Mouse (Mus musculus): Measurements from ENCODE around the gene Prdm16. TPM values are rescaled to one million over a fixed set of nuclear protein-coding genes. Genes with fewer than 3 reads are reported as not detected.
A peak's percentile ranks its signal among the peaks of the same experiment; 100 is the strongest.

The Prdm16 gene
- polyA plus RNA-seq, 1 experiment from 2014 or later: 23.5 TPM

- Histone ChIP-seq H3K9me3 (no peaks in the 10 kb centered on the region), H3K27ac (no peak overlapping the region), H3K27me3 (ENCODE audit: insufficient read depth, poor library complexity, severe bottlenecking) (peaks cover 100% of the 10 kb centered on the region), H3K36me3 (no peaks in the 10 kb centered on the region), H3K4me1 (replicated peaks) (peaks cover 36% of the 10 kb centered on the region), H3K4me3 (no peak overlapping the region)
- no peak for DNase-seq (ENCODE audit: low spot score)
- 71% methylated on average over 13 of the region's 13 CpGs for WGBS
Measured at GRCm38 (mm10) chr4:154460021-154460420, 176.7 kb downstream of the Prdm16 start.

- peaks cover 27% of the 10 kb centered on the region; the same call in 1 of the 2 replicates for H3K4me1 ChIP-seq (replicated peaks)
- no peaks in the 10 kb centered on the region for H3K9me3 ChIP-seq
- WGBS: 84% methylated on average over 3 of the region's 3 CpGs
- H3K4me3 ChIP-seq: no peak overlapping the region
- peaks cover 100% of the 10 kb centered on the region for H3K27me3 ChIP-seq (ENCODE audit: insufficient read depth, poor library complexity, severe bottlenecking)
- no peak overlapping the region for H3K27ac ChIP-seq
- DNase-seq (ENCODE audit: low spot score): no peak
- no peaks in the 10 kb centered on the region for H3K36me3 ChIP-seq
Measured at GRCm38 (mm10) chr4:154457756-154458155, 178.9 kb downstream of the Prdm16 start.

DNA sequence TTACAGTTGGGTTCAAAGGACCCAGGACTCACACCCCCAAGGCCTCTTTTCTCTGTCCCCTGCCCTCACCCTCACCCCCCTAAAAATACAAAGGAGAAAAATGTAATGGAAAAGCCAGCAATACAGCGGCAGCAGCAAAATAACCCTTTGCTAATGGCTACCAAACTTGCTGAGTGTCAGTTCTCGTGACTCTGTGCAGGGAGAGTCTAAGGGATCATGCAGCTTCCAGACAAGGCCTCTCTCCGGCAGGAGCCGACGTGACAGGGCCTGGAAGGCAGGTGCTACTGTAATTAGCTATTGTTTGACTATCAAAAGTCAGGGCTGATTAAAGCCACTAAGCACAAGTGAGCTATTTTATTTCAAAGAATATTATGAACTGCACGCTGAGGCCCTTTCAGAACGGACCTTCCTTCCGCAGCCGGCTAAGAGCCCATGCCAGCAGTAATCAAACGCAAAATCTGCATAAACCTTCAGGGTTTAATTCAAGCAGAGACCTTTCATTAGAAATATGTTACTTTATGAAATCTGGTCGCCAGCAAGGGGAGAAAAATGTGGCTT is 180.3 kb downstream of the Prdm16 start:
- 70% methylated on average over 11 of the region's 11 CpGs for WGBS
- no peak overlapping the region for H3K27ac ChIP-seq
- H3K36me3 ChIP-seq: no peaks in the 10 kb centered on the region
- H3K9me3 ChIP-seq: no peaks in the 10 kb centered on the region
- DNase-seq (ENCODE audit: low spot score): no peak
- no peak overlapping the region for H3K4me3 ChIP-seq
- peaks cover 19% of the 10 kb centered on the region; the same call in 1 of the 2 replicates for H3K4me1 ChIP-seq (replicated peaks)
- peaks cover 100% of the 10 kb centered on the region for H3K27me3 ChIP-seq (ENCODE audit: insufficient read depth, poor library complexity, severe bottlenecking)

DNA sequence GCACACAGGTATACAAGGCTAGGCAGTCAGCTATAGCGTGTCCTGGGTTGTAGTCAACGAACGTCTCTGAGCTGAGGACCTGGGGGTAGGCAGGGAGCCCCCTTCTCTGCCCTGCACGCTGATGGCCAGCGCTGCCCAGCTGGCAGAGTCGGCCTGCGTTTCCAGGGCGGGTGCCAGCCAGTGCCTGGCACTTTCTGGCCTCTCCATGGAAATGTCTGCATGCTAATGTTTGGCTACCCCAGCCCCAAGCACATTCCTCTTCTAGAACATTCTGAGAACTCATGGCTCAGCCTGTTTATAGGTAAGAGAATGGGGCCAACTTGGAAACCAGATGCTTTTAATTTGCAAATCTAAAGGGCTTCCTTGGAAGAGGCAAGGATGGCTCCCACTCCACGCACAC is 186.2 kb downstream of the Prdm16 start:
- H3K36me3 ChIP-seq: no peaks in the 10 kb centered on the region
- H3K9me3 ChIP-seq: no peaks in the 10 kb centered on the region
- H3K27me3 ChIP-seq (ENCODE audit: insufficient read depth, poor library complexity, severe bottlenecking): peaks cover 99% of the 10 kb centered on the region
- peaks cover 55% of the 10 kb centered on the region for H3K4me1 ChIP-seq (replicated peaks)
- 94% methylated on average over 9 of the region's 9 CpGs for WGBS
- peak overlapping the region; percentile 31; the same call in 1 of the 2 replicates for H3K27ac ChIP-seq
- no peak overlapping the region for H3K4me3 ChIP-seq
- no peak for DNase-seq (ENCODE audit: low spot score)

DNA sequence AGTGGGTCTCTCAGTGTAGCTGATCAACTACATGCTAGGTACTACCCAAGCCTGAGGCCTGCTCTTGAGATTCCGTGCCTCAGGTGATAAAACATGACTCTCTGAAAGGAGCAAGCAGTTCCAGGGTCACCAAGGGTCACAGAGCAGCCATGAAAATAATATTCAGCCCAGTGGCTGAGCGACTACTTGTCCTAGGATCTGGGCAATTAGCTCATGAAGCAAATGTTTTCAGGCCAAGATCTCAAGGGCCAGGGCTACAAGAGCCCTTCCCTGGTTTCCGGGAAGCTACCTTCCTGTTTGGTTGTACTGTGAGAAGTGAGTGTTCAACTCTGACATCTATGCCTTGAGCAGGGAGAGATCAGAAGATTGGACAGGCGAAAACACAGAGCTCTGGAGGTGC is 186.6 kb downstream of the Prdm16 start:
- WGBS: 78% methylated on average over 4 of the region's 4 CpGs
- Histone ChIP-seq H3K9me3 (no peaks in the 10 kb centered on the region), H3K4me1 (replicated peaks) (peaks cover 59% of the 10 kb centered on the region), H3K4me3 (no peak overlapping the region), H3K27me3 (ENCODE audit: insufficient read depth, poor library complexity, severe bottlenecking) (peaks cover 99% of the 10 kb centered on the region), H3K27ac (peak overlapping the region; percentile 31; the same call in 1 of the 2 replicates), H3K36me3 (no peaks in the 10 kb centered on the region)
- DNase-seq (ENCODE audit: low spot score): no peak

DNA sequence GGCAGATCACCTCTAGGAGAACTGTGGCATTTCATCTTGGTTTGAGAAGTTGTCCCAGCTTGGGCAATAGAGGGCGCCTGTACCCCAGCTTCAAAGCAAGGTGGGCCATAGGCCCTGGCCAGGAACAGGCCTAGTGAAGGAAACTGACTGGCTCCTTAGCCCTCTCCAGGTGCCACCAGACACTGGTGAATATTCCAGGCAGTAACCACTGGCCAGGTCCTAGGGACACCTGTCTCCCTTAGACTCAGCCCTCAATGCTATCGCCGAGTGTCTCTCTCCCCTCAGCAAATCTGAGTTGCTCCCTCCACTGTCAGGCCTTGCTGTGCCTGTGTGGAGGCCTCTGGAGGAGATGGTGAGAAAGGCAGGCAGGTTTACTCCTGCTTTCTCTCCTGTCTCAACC is 187.3 kb downstream of the Prdm16 start:
- H3K4me3 ChIP-seq: no peak overlapping the region
- 13% methylated on average over 3 of the region's 3 CpGs for WGBS
- peaks cover 98% of the 10 kb centered on the region for H3K27me3 ChIP-seq (ENCODE audit: insufficient read depth, poor library complexity, severe bottlenecking)

DNA sequence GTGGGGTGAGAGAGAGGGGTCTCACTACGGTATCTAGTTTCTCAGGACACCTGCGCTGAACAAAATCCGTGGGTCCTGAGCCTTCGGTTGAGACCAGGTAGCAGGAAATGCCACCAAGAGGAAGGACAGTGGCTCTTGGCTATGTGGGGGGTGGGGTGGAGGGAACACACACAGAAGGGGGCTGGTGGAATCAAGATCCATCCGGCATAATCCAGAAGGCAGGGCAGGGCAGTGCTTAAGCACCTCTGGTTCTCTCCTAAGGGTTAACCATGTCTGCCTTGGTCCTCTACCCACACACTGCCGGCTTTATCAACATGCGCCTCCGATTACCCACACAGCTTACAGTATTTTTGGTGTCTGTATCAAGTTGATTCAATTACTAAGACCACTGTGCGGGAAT is 191.0 kb downstream of the Prdm16 start:
- DNase-seq (ENCODE audit: low spot score): no peak
- no peaks in the 10 kb centered on the region for H3K9me3 ChIP-seq
- no peak overlapping the region for H3K4me3 ChIP-seq
- H3K27ac ChIP-seq: peak overlapping the region; percentile 37
- H3K4me1 ChIP-seq (replicated peaks): peaks cover 86% of the 10 kb centered on the region
- WGBS: 70% methylated on average over 9 of the region's 9 CpGs
- no peaks in the 10 kb centered on the region for H3K36me3 ChIP-seq
- H3K27me3 ChIP-seq (ENCODE audit: insufficient read depth, poor library complexity, severe bottlenecking): peaks cover 85% of the 10 kb centered on the region

More for the DNA sequence above, 187.3 kb downstream of the Prdm16 start:
- no peaks in the 10 kb centered on the region for H3K36me3 ChIP-seq
- H3K9me3 ChIP-seq: no peaks in the 10 kb centered on the region
- peak; percentile 59 for DNase-seq (ENCODE audit: low spot score)
- peaks cover 66% of the 10 kb centered on the region for H3K4me1 ChIP-seq (replicated peaks)
- H3K27ac ChIP-seq: no peak overlapping the region

- no peak overlapping the region for H3K4me3 ChIP-seq
- peaks cover 79% of the 10 kb centered on the region for H3K27me3 ChIP-seq (ENCODE audit: insufficient read depth, poor library complexity, severe bottlenecking)
- H3K36me3 ChIP-seq: no peaks in the 10 kb centered on the region
- H3K9me3 ChIP-seq: no peaks in the 10 kb centered on the region
- H3K27ac ChIP-seq: 0 out of 2 replicates have a peak overlapping the region, but pooled peaks have one; percentile 46
- DNase-seq (ENCODE audit: low spot score): no peak
- WGBS: 48% methylated on average over 9 of the region's 9 CpGs
- H3K4me1 ChIP-seq (replicated peaks): peaks cover 89% of the 10 kb centered on the region
Measured at GRCm38 (mm10) chr4:154442645-154443304, 193.9 kb downstream of the Prdm16 start.

DNA sequence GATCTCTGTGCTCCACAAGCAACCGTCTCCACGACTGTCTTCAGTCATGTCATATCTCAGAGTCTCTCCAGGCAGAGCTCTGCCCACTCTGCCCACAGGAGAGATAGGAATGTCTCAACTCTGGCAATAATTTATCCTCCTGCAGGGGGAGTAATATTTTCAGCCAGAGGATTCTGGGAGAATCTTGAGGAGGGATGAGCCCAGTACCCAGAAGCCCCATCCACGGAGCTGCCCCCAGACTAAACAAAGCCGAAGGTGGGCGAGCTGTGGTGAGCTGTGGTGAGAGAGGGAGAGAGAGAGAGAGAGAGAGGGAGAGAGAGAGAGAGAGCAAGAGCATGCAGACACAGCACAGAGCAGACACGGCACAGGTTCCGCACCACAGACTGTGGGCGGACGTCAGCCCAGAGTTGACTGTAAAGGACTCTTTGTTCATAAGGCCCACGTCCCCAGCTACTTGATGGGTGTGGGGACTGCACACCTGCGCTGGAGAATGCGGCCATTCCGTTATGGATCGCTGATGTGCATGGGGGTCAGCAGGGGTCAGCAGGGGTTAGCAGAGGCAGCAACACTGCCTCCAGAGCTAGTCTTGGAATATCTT is 197.1 kb downstream of the Prdm16 start:
- H3K9me3 ChIP-seq: no peaks in the 10 kb centered on the region
- peaks cover 48% of the 10 kb centered on the region for H3K27me3 ChIP-seq (ENCODE audit: insufficient read depth, poor library complexity, severe bottlenecking)
- H3K4me1 ChIP-seq (replicated peaks): peaks cover 57% of the 10 kb centered on the region
- WGBS: 70% methylated on average over 14 of the region's 14 CpGs
- no peak for DNase-seq (ENCODE audit: low spot score)
- no peaks in the 10 kb centered on the region for H3K36me3 ChIP-seq
- H3K4me3 ChIP-seq: no peak overlapping the region
- peak overlapping the region; percentile 53; the same call in 1 of the 2 replicates for H3K27ac ChIP-seq

- 80% methylated on average over 15 of the region's 15 CpGs for WGBS
Measured at GRCm38 (mm10) chr4:154438610-154439009, 198.1 kb downstream of the Prdm16 start.

GRCm38 (mm10) chr4:154429770-154430169 is 206.9 kb downstream of the Prdm16 start:
- no peak overlapping the region for H3K27ac ChIP-seq
- H3K4me3 ChIP-seq: no peak overlapping the region
- peaks cover 29% of the 10 kb centered on the region for H3K27me3 ChIP-seq (ENCODE audit: insufficient read depth, poor library complexity, severe bottlenecking)
- H3K4me1 ChIP-seq (replicated peaks): peaks cover 34% of the 10 kb centered on the region
- DNase-seq (ENCODE audit: low spot score): no peak
- no peaks in the 10 kb centered on the region for H3K36me3 ChIP-seq
- H3K9me3 ChIP-seq: no peaks in the 10 kb centered on the region
- 47% methylated on average over 2 of the region's 2 CpGs for WGBS

More at GRCm38 (mm10) chr4:154438610-154439009, 198.1 kb downstream of the Prdm16 start:
- Histone ChIP-seq H3K27me3 (ENCODE audit: insufficient read depth, poor library complexity, severe bottlenecking) (peaks cover 39% of the 10 kb centered on the region), H3K4me3 (no peak overlapping the region), H3K27ac (peak overlapping the region; percentile 53; the same call in 1 of the 2 replicates), H3K9me3 (no peaks in the 10 kb centered on the region), H3K36me3 (no peaks in the 10 kb centered on the region), H3K4me1 (replicated peaks) (peaks cover 48% of the 10 kb centered on the region)
- no peak for DNase-seq (ENCODE audit: low spot score)

DNA sequence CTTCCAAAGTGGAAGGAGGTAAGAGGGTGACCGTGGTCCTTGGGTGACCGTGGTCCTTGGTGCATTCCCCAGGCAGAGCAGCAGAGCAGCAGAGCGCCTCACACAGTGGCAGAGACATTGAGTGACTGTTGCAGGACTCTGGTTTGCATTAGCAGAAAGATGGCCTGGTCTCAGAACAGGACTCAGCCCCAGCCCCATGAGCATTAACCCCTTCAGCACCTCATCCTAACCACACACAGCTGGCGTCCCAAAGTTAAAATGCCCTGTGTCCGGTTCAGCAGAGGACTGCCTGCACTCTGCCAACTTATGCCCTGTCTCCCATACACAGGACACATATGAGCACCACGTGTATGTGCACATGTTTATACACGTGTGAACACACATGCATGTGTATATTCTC is 209.8 kb downstream of the Prdm16 start:
- WGBS: 82% methylated on average over 7 of the region's 7 CpGs
- no peaks in the 10 kb centered on the region for H3K36me3 ChIP-seq
- no peak for DNase-seq (ENCODE audit: low spot score)
- peaks cover 58% of the 10 kb centered on the region for H3K4me1 ChIP-seq (replicated peaks)
- H3K4me3 ChIP-seq: no peak overlapping the region
- H3K9me3 ChIP-seq: no peaks in the 10 kb centered on the region
- H3K27me3 ChIP-seq (ENCODE audit: insufficient read depth, poor library complexity, severe bottlenecking): peaks cover 50% of the 10 kb centered on the region
- H3K27ac ChIP-seq: no peak overlapping the region

DNA sequence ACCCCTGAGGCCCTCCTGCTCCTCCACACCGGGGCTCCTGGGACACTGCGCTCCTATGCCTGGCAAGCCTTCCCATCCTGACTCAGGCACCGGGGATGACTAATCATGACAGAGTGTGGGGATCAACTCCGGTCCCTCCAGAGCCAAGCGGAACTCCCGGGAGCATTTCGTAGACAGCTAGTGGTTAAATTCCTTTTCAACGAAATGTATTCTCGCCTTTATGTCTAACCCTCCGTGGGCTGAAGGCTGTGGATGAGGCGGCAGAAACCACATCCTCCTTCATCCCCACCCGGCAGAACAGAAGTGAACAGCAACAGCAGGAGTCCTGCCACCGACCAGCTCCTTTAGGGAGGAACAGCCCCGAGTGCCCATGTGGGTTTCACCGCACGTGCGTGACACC is 211.4 kb downstream of the Prdm16 start:
- WGBS: 71% methylated on average over 17 of the region's 17 CpGs
- H3K27ac ChIP-seq: peak overlapping the region; percentile 56

More for the DNA sequence above, 211.4 kb downstream of the Prdm16 start:
- H3K4me3 ChIP-seq: no peak overlapping the region
- no peaks in the 10 kb centered on the region for H3K9me3 ChIP-seq
- no peak for DNase-seq (ENCODE audit: low spot score)
- H3K4me1 ChIP-seq (replicated peaks): peaks cover 69% of the 10 kb centered on the region
- no peaks in the 10 kb centered on the region for H3K36me3 ChIP-seq
- H3K27me3 ChIP-seq (ENCODE audit: insufficient read depth, poor library complexity, severe bottlenecking): peaks cover 60% of the 10 kb centered on the region

All from hindbrain, embryonic 10.5 days (tissue).